Mouse (Mus musculus): ENCODE data around the gene Cbx5.

GRCm38 (mm10) chr15:103165924-103166323 is 73.7 kb downstream of the Cbx5 start:
- no peak for TF ChIP-seq POLR2A (IDR thresholded peaks at IDR 0.05; ENCODE audit: control insufficient read depth, extremely low read depth, insufficient read depth, low read length, poor library complexity)
- no peak for TF ChIP-seq CTCF (IDR thresholded peaks at IDR 0.05; ENCODE audit: borderline replicate concordance, control insufficient read depth, extremely low read depth, insufficient read depth, low read length, poor library complexity)
